Mouse (Mus musculus) urinary bladder, adult 18-20 months (tissue): ENCODE data around the gene Pdlim4.

Source experiments
- DNase-seq, 2 experiments: peaks; one replicate each; pipeline ENCODE4 v3.0.0; 2022; ENCODE audit warnings: low spot score in 2 of 2, mixed read lengths in 2 of 2

Gene Pdlim4

DNA sequence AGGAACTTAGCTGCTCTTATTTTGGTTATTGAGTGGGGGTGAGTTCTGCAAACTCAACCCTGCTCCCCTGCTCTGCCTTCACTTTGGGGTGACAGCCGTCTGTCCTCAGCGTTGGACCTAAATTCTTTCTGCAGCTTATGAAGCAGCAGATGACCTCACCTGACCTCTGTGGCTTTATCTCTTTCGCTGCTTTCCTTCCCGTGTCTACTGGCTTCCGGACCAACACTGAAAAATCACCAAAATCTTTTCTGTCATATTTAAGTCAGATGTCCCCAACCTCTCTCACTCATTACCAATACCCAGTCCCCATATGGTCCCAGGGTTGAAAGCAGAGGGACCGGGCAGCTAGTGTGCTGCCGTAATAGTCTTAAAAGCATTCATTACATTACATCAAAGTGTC is 23.4 kb upstream of the Pdlim4 start:
- no peak for DNase-seq

DNA sequence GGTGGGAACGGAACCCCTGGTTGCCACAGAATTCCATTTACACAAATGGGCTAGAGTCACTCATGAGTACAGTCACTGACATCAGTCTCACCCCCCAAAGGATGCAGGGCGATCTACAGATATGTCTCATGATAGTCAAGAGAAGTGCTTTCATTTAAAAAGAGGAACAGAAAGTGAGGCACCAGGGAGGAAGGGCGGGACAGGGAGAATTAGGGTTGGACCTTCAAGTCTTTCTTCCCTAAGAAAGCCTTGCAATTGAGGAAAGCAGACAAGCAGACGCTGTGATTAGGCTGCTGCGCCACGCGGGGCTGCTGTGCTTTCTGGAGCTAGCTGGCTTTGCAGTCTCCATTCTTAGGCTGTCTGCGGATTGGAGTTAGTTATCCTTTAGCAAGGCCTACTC is 22.9 kb upstream of the Pdlim4 start:
- no peak for DNase-seq

DNA sequence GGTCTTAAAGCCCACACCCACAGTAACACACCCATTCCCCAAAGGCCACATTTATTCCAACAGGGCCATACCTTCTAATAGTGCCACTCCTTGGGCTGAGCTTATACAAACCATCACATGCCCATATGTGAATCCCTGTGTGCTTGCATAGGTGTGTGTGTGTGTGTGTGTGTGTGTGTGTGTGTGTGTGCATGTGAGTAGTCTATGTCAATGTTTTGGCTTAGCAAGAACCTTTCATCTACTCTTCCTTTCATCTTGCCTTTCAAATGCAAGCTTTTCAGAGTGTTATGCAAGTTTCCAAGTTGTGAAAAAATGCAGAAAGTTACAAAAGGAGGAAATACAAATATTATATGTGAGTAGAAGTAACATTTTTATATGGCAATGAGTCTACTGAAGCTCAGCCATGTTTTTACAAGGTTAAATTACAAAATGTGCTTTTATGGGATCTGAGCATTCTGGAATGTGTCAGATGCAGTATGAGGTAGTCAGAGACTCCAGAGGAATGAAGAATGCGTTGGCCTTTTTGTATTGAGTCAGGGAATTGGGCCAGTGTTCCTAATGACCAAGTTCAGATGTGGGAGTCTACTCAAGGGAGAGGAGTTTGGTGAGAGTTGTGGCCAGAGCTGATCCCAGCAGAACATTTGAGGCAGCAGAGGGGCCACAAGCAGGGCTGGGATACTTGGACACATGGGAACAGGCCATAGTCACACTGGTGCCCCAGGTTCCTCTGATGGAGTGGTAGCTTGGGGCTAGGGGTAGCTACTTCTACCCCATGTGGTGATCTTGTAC is 21.5 kb upstream of the Pdlim4 start:
- DNase-seq: no peak

DNA sequence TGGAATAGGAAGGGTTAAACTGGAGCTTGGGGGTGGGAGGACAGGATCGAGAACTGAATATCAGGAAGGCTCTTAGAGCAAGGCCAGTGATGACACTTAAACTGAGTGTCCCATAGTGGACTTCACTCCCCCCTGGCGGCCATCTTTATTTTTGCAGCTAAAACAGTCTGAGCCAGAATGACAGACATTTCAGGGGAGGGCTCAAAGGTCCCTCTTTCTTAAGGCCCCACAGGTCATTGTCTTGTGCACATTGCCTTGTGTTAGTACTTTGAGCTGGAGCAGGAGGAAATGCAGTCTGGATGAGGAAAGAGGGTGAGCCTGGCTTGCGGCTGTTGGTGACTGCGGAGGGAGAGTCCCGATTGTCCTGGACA is 20.1 kb upstream of the Pdlim4 start:
- DNase-seq: peak; percentile 64 to 72

DNA sequence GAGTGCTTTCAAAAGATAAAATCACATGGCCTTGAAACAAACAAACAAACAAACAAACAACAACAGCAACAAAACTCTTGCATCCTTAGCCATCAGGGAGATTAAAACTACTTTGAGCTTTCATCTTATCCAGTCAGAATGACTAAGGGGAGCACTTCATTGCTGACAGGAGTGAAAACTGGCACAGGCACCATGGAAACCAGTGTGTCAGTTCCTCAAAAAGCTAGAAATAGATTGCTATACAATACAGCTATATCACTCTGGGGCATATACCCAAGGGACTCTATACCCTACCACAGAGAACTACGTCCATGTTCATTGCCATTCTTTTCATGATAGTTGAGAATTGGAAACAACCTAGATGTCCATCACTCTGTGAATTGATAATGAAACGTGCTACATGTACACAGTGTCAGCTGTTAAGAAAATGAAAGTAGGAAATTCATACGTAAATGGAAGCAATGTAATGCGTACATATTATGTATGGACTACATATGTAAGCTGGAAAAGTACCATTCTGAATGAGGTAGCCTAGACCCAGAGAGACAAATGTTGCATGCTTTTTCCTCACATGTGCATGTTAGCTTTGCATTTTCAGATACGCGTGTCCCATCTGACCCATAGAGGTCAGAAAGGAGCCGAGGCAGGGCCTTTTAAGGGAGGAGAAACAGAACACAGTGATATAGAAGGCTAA is 19.6 kb upstream of the Pdlim4 start:
- DNase-seq: no peak

DNA sequence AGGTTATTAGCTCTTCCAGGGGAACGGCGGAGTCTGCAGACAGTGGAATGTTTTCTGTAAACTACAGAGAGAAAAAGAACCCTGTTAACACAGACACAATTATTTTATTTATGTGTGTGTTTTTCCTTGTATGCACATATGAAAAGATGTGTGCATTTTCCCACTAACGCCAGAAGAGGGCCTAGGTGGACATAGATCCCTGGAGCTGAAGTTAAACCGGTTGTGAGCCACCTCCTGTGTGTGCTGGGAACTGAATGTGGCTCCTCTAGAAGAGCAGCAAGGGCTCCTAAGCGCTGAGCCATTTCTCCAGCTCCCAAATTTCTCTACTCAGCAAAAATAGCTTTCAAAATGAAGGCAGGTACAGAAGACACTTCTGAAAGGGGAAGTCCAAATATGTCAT is 17.0 kb upstream of the Pdlim4 start:
- no peak for DNase-seq

DNA sequence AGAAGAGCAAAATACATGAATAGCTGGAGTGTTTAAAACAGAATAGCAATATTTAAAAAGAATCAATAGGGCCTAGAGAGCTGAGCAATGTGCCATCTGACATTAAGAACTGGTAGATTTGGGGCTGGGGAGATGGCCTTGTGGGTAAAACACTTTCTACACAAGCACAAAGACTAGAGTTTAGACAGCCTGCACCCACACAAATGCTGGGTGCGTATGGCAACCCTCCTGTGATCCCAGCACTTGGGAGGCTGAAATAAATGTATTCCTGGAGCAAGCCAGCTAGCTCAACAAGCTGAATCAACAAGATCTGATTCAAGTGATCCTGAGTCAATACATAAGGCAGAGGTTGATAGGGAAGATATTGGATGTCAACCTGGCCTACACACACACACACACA is 16.2 kb upstream of the Pdlim4 start:
- DNase-seq: no peak

DNA sequence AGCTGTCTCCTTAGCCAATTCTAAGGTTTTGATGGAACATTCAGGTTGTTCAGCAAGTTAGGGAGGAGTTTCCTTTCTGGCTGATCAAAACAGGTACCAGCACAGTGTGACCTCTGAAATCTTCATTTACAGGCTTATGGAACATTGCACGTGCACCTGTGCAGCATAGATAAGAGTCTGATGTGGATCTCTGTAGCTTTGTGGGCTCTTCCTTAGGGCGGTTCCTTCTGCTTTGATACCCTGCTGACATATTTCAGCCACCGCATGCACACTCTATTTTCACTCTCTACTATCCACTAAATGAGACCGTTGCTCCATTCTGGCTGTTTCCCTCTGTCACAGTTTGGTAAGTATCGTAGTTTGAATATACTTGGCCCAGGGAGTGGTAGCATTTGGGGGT is 13.9 kb upstream of the Pdlim4 start:
- DNase-seq: no peak

DNA sequence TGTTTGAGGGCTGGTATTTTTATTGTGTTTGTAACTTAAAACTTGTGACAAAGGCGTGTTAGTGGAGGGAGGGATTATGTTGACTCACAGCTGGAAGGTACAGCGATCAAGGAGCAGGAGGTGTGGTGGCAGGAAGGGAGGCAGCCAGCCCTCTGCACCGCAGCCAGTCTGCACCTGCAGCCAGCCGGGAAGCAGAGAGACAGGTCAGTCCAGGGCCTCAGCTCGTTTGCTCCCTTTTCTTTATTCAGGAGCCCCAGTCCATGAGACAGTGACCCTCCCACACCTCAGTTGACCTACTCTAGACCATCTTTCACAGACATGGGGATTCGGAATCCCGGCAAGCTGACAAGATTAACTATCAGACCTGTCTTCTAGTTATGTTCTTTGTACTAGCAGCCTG is 11.6 kb upstream of the Pdlim4 start:
- DNase-seq: no peak

DNA sequence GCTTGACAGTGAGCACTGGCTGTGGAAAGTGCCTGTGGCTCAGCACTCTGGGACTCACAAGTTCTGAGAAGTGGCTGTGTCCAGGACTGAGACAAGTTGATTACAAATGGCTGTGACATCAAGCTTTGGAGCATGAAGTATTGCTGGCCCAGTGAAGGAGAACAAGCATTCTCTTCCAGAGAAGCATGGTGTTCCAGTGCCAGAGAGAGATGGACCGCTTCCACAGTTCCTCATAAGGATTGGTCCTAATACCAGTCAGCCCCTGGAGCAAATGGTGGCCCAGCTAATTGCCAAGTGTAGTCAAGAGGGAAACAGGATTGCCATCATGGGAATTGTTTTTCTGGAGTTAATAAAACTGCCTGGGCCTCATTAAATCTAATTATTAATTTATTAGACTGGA is 7.3 kb upstream of the Pdlim4 start:
- no peak for DNase-seq

DNA sequence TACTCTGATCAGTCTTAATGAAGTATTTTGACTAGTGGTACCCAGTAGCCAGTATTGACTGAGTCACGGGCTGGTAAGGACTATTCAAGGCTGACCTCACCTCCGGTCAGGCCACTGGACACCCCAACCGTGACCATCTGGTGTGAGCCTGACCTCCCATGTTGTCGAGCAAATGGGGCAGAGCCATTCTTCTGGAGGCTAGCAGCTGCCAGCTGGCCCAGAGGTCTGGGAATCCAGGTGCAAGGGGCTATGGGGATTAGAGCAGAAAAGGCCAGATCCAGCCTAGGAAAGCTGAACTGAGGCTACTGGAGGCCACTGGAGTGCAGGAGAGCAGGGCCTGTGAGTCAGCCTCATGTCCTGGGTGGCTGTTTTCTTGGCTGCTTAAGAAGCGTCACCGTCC is 6.5 kb upstream of the Pdlim4 start:
- no peak for DNase-seq

DNA sequence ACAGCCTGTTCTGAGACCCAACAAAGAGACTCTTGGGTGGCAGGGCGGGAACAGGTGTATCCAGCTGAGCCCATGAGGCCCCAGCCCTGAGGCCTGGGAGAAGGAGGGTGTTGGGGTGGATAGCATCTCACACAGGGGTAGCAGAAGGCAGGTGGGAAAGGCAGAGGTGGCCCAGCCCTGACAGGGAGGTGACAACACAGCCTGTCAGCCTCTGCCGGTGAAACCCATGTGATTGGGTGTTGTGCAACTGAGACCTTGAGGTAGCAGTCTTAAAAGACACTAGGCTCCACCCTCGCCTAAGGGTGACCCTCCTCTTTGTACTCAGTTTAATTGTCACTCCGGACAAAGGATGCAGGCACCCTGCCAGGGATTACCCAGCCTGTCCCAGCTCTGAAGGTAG is 4.5 kb upstream of the Pdlim4 start:
- no peak for DNase-seq

DNA sequence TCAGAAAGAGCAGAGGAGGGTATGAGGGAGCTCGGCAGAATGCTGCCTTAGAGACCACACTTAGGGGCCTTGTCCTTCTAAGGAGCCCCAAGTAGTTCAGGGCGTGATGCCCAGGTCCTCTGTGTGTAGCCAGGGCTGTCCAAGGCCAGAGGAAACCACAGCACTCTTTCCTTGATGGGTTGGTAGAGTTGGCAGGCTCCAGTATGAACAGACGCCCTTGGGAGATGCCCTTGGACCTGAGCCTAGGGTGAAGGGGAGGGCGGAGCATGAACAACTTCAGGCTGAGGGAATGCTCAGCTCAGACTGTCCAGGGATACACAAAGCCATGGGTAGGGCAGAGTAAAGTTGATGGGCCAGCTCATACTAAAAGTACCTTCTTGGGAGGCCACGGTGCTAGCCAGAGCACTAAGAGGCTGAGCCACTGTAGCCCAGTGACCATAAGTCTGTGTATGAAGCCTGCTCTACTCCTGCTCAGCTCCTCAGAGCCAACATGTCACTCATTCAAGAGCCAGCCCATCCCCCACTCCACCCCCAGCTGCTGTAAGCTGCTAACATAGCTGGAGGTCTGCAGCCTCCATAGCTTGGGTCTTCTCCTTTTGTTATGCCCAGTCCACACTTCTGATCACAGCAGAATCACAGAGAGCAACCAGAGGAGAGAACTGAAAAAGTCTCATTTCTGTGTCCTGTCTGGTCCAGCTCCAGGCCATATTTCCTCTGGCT is 3.1 kb upstream of the Pdlim4 start:
- DNase-seq: no peak

DNA sequence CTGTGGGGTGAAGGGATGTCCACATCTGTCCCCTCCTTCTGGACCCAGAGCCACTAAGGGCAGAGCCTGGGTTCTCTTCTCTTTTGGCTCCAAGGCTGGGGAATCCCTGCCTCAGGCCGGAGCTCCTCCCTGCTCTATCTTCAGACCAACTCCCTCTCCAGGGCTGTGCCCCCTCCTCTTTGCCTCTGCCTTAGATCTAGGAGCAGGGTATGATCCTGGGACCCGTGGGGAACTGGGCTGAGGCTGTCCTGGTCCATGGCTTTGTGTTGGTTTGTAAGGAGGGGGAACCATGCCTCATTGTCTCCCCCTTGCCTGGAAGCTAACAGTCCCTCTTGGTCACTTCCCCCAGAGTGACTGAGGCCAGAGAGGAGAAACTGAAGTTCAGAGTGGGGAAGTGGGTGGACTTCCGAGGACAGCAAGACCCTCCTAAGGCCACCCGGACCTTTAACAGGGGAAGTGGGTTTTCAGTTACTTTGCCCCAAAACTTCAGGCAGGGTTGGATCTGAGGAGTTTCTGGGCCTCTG is 756 bp downstream of the Pdlim4 start:
- DNase-seq: no peak

DNA sequence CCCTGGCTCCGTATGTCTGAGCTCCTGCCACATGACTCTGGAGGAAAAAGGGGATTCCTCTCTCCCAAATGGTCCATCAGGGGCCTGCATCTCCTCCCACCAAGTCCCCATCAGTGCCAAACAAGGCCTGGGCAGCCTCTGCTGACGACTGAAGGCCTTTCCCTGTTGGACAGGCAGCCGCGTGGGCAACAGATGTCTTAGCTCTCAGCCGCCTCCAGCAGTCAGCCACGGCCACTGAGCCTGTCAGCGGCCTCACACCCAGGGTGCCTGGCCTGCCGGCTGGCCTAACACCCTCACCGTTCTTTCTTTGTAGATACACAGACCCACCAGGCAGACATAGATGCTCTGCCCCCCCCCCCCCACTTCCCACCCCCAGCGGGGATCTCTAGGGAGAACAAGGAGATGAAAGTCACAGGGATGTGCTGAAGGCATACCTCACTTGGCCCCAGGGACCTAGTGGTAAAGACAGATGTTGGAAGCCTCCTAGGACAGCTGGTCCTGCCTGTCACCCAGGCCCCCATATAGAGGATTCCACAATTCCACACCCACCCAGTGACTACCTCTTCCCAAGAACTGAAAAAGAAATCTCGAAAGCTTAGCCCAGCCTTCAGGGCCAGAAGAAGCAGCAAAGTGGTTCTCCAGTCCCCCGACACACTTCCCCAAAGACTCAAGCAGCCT is 1.4 kb downstream of the Pdlim4 start:
- DNase-seq: no peak

DNA sequence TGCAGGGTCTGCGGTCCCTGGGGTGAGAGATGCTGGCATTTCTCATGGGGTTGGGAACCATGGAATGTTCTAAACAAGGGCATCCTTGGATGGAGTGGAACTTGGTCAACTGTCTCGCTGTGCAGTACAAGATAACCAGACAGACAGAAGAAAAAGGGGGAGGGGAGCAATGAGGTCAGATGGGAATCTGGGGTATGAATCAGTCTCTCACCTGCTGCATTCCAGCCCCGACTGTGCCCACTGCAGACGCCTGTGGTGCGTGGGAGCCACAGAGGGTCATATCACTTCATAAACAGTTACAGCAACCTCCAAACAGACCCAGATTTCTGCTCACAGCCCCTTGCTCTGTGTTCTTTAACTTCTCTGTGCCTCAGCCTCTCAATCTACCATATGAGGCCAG is 2.4 kb downstream of the Pdlim4 start:
- DNase-seq: no peak

DNA sequence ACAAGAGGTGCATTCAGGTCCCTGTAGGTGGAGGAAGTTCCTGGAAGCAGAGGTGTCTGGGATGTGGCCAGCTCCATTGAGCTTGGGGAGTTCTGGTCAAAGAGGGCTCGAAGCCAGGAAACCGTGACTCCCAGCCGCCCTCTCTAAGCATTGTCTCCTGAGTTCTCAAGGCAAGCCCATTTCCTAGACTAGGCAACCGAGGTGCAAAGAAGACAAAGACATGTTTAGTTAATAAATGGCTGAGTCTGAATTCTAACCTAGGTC is 3.0 kb downstream of the Pdlim4 start:
- DNase-seq: no peak

DNA sequence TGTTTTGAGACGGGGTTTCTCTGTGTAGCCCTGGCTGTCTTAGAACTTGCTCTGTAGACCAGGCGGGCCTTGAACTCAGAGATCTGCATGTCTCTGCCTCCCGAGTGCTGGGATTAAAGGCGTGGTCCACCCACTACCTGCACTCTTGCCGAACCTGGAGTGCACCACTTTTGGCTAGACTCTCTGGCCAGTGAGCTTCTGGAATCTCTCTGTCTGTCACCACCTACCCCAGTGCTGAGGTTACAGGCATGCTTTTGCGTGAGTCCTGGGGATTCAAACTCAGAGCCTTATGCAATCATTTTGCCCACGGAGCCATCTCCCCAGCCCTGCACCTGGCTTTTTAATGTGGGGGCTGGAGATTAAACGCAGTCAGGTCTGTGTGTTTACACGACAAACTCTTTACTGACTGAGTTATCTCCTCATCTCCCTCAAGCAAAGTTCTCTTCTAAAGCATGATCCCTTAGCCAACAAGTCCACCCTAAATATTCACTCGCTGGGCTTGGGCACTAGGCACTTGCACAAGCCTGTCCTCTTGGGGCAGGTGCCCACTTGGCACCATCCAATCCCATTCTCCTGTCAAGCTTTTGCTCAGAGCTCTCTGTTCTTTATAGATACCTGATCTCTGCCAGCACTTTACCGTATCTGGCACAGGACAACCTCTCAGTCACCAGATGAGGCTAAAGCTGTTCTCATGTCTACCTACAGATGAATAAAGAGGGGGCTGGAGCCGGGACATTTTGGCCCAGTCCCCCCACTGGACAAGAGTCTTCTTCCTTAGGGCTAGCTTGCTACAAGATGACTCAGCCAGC is 3.5 kb downstream of the Pdlim4 start:
- no peak for DNase-seq

DNA sequence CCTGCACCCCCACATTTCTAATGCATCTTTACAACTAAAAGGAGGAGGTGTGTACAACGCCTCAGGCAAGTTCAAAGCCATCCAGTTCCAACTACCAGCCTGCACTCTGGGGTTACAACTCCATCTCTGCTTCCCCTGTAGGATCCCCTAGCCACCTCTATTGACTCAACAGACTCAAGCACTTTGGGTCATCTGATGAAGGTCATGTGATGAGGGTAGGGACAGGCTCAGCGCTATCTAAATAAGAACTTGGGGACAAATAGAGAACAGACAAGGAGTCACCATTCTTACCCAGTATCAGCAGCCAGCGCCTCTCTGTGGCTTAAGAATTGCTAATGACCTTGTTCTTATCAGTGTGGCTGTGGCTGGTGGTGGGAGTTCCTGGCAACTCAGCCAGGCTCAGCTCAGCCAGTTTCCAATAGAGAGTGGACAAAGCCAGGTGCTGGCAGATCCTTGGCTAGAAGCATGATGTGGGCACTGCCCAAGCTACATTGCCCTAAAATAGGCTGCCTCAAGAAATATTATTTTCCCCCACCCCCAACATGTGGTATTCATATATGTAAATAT is 4.3 kb downstream of the Pdlim4 start:
- DNase-seq: no peak

DNA sequence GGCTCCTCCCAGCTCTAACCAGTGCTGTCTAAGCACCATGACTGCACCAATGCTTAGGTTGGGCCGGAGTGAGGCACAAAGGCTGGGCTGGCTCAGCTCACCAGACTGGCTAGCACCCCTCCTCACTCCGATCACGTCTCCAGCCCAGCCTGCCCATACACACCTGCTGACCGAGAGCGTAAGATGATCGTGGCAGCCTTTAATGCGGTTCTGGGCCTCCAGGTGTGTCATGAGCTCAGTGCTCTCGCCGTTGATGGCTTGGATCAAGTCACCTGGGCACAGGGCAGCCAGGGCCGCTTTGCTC is 5.4 kb downstream of the Pdlim4 start:
- DNase-seq: no peak

DNA sequence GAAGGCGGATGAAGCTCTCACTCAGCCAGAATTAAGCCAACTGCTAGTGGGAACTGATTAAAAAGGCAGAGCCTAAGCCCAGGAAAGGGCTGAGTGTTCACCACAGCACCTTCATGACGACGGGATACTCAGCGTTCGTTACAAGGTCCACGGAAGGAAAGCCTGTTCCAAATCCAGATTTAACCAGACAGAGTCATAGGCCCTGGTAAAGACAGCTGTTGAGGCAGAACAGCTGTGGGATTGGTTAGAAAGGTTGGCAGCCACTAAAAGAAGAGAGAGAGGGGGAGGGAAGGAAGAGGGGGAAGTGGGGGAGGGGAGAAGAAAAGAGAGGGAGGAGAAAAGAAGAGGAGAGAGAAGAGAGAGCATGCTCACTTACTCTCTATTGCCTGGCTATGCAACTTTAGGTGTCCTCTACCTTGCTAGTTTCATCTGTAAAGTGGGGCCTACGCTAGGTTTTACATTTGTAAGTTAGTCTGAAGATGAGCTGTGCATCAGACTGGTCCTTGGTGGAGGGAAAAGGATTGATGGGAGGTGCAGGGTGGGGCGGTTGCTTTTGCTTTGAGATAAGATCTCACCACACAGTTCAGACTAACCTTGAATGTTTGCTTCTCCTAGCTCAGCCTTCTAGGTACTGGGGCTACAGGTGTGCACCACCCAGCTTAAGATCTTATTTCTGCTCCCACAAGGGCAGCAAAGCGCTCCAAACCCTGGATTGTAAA is 5.9 kb downstream of the Pdlim4 start:
- DNase-seq: no peak
